Mouse (Mus musculus): ENCODE results near the gene Notch4.

The Notch4 gene

GRCm38 (mm10) chr17:34572361-34572760, 8.3 kb downstream of the Notch4 start:
- DNase-seq, result no peak

GRCm38 (mm10) chr17:34576577-34576976, 12.5 kb downstream of the Notch4 start:
- no peak for DNase-seq

GRCm38 (mm10) chr17:34578070-34578469, 14.0 kb downstream of the Notch4 start:
- no peak for DNase-seq

GRCm38 (mm10) chr17:34582528-34582927, 18.5 kb downstream of the Notch4 start:
- DNase-seq, result no peak

GRCm38 (mm10) chr17:34583397-34583796, 19.3 kb downstream of the Notch4 start:
- DNase-seq, result no peak

- no peak for DNase-seq
Observed at GRCm38 (mm10) chr17:34583819-34584218, 19.8 kb downstream of the Notch4 start.

GRCm38 (mm10) chr17:34585121-34585520, 21.1 kb downstream of the Notch4 start:
- no peak for DNase-seq

GRCm38 (mm10) chr17:34585877-34586771, 22.1 kb downstream of the Notch4 start:
- no peak for DNase-seq

GRCm38 (mm10) chr17:34586796-34587422, 22.8 kb downstream of the Notch4 start:
- peak; percentile 90 for DNase-seq

- DNase-seq, result peak; percentile 97
Observed at GRCm38 (mm10) chr17:34587423-34587811, 23.3 kb downstream of the Notch4 start.

GRCm38 (mm10) chr17:34587814-34588213, 23.7 kb downstream of the Notch4 start:
- no peak for DNase-seq

GRCm38 (mm10) chr17:34588767-34589166, 24.7 kb downstream of the Notch4 start:
- no peak for DNase-seq

- DNase-seq, result no peak
Observed at GRCm38 (mm10) chr17:34589206-34589605, 25.1 kb downstream of the Notch4 start.

- DNase-seq, result no peak
Observed at GRCm38 (mm10) chr17:34589681-34590101, 25.6 kb downstream of the Notch4 start, which contains the start of gene Gpsm3. Gene Gpsm3, plus strand, starts transcription at chr17:34589806.

- no peak for DNase-seq
Observed at GRCm38 (mm10) chr17:34590154-34590987, 26.3 kb downstream of the Notch4 start.

GRCm38 (mm10) chr17:34591029-34591993, 27.2 kb downstream of the Notch4 start, which contains the start of gene Pbx2:
Gene Pbx2, plus strand, starts transcription at chr17:34591266.
- DNase-seq, result no peak

GRCm38 (mm10) chr17:34591994-34592375, 27.9 kb downstream of the Notch4 start:
- DNase-seq, result peak; percentile 94

- no peak for DNase-seq
Observed at GRCm38 (mm10) chr17:34592581-34593549, 28.8 kb downstream of the Notch4 start.

- DNase-seq, result no peak
Observed at GRCm38 (mm10) chr17:34593752-34594525, 29.9 kb downstream of the Notch4 start.

GRCm38 (mm10) chr17:34596098-34596497, 32.0 kb downstream of the Notch4 start:
- DNase-seq, result no peak
